Mouse (Mus musculus) neural tube, embryonic 14.5 days (tissue): ENCODE data around the gene Tmem247. TPM values are rescaled to one million over a fixed set of nuclear protein-coding genes. Genes with fewer than 3 reads are reported as not detected.
A peak's percentile ranks its signal among the peaks of the same experiment; 100 is the strongest.

ENCODE experiments used
- ATAC-seq: fragments of 200-750 bp; cut with Nextera tagmentation; 2 replicates; pipeline ENCODE4 v1.8.0; 2017; ENCODE audit warnings: low read depth, mild to moderate bottlenecking, moderate TSS enrichment, moderate library complexity
- H3K27ac ChIP-seq: fragments of 300-500 bp; sonication (generic); 2 replicates; pipeline ENCODE4 v1.5.1; 2014; ENCODE audit warnings: low read depth, mild to moderate bottlenecking, control low read depth, low read length, moderate library complexity, mixed read lengths
- H3K27me3 ChIP-seq: fragments of 300-500 bp; sonication (generic); 2 replicates; pipeline ENCODE4 v1.6.1; 2014; ENCODE audit warnings: low read length; ENCODE audit not compliant: control insufficient read depth, insufficient read depth
- H3K36me3 ChIP-seq: fragments of 300-500 bp; sonication (generic); 2 replicates; pipeline ENCODE4 v1.6.1; 2014; ENCODE audit warnings: low read length, mixed read lengths; ENCODE audit not compliant: control insufficient read depth, insufficient read depth
- H3K4me1 ChIP-seq: fragments of 300-500 bp; sonication (generic); 2 replicates; pipeline ENCODE4 v1.6.1; 2014; ENCODE audit warnings: low read length; ENCODE audit not compliant: control insufficient read depth, insufficient read depth
- H3K4me2 ChIP-seq: fragments of 300-500 bp; sonication (generic); 2 replicates; pipeline ENCODE4 v1.6.1; 2014; ENCODE audit warnings: mild to moderate bottlenecking, low read depth, low read length, control low read depth
- H3K4me3 ChIP-seq: fragments of 300-500 bp; sonication (generic); 2 replicates; pipeline ENCODE4 v1.5.1; 2014; ENCODE audit warnings: low read depth, low read length, control low read depth, mixed read lengths
- H3K9ac ChIP-seq: fragments of 300-500 bp; sonication (generic); replicated peaks from 2 replicates; pipeline ENCODE4 v1.6.1; 2014; ENCODE audit warnings: low read depth, mild to moderate bottlenecking, control low read depth, low read length, mixed read lengths
- H3K9me3 ChIP-seq: fragments of 300-500 bp; sonication (generic); 2 replicates; pipeline ENCODE4 v1.6.1; 2016; ENCODE audit warnings: low read length; ENCODE audit not compliant: control insufficient read depth
- WGBS: fragments of 180-500 bp; shearing (Covaris S2); extraction: QIAGEN DNeasy Blood & Tissue Kit; methylation state at CpG from one replicate; pipeline ENCODE4 v1.1.7; 2014; 5-methylcytosine and 5-hydroxymethylcytosine counted together
- polyA plus RNA-seq: library from polyadenylated mRNA; unstranded; fragments of >200 nt; fragmentation: Nextera tagmentation; extraction: Ambion mirVana; gene quantifications from 2 replicates; pipeline ENCODE4 v1.2.1, GENCODE M21; 2014

The Tmem247 gene
- polyA plus RNA-seq, 1 experiment from 2014 or later = not detected

DNA sequence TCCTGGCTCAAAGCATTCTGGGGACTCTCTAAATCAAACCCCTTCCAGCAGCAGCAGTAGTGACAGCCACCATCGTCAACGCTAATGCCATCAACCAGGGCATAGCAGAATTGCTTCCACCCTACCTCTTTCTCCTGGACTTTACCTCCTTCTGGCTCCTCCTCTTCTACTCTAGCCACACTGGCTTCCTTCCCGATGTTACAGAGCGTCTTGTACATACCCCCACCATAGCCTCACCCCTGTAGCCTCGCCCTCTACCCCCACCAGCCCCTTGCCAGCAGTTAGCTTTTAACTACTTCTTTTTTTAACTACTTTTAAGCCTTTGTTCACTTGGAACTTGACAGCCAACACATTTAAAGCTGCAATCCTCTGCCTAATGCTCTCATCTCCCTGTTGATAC is 17.3 kb upstream of the Tmem247 start:
- no peaks in the 10 kb centered on the region for H3K36me3 ChIP-seq
- no peak overlapping the region for H3K4me3 ChIP-seq
- no peak overlapping the region for H3K9ac ChIP-seq
- peaks cover 9% of the 10 kb centered on the region; the same call in 1 of the 2 replicates for H3K4me1 ChIP-seq
- no peak overlapping the region for H3K4me2 ChIP-seq
- WGBS = 85% methylated on average over 5 of the region's 5 CpGs
- ATAC-seq = no peak
- no peaks in the 10 kb centered on the region for H3K9me3 ChIP-seq
- H3K27ac ChIP-seq = no peak overlapping the region
- no peaks in the 10 kb centered on the region for H3K27me3 ChIP-seq

DNA sequence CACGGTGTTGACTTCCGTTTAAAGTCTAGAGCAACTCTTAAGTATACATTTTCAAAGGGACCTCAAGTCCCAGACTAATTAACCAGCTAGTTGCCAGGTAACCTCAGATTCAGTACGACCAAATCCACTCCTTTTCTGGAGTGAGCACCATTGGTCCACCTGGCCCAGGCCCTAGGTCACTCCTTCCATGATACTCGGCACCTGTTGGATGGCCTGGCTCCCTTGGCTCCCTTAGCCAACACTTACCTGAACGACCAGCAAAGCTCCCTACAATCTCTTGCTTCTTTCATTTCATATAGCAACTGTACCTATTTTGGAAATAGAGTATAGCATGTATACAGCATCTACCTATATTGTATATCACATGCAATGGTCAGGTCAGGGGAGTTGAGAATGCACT is 16.6 kb upstream of the Tmem247 start:
- Histone ChIP-seq H3K4me3 (no peak overlapping the region), H3K27ac (no peak overlapping the region), H3K27me3 (no peaks in the 10 kb centered on the region), H3K4me1 (peaks cover 11% of the 10 kb centered on the region; the same call in 1 of the 2 replicates), H3K9ac (no peak overlapping the region), H3K9me3 (no peaks in the 10 kb centered on the region), H3K36me3 (no peaks in the 10 kb centered on the region), H3K4me2 (no peak overlapping the region)
- no peak for ATAC-seq
- WGBS = 86% methylated on average over 5 of the region's 5 CpGs

DNA sequence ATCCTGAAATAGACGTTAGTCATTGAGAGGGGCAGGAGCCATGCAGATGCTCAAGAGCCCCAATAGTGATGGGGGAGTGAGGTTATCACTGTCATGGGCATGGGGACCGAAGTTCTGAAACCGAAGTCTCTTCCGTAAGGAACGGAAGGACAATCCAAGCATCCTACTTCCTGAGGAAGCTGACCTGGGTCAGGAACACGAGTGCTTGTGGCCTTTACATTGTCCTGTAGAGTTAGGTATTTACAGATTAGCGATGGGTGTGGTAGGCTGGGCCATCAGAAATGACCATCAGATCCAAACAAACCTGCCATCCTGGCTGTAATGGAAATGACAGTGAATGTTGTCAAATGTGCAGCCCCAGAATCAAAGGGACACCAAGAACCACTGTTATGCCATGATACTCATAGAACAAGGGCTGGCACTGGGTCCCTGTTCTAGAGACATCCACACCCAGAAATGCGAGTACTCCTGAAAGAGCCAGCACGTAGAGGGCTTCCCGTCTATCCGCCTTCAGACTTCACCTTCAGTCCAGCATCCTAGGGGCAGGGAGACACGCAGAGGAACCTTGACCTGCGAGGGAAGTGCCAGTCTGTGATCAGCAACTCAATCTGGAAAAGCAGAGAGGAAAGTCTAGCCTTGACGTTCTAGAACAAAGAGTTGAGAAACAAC is 14.6 kb upstream of the Tmem247 start:
- Histone ChIP-seq H3K27ac (no peak overlapping the region), H3K4me2 (no peak overlapping the region), H3K36me3 (no peaks in the 10 kb centered on the region), H3K27me3 (no peaks in the 10 kb centered on the region), H3K4me1 (peaks cover 11% of the 10 kb centered on the region; the same call in 1 of the 2 replicates), H3K9ac (no peak overlapping the region), H3K9me3 (no peaks in the 10 kb centered on the region), H3K4me3 (no peak overlapping the region)
- no peak for ATAC-seq
- 96% methylated on average over 14 of the region's 14 CpGs for WGBS

DNA sequence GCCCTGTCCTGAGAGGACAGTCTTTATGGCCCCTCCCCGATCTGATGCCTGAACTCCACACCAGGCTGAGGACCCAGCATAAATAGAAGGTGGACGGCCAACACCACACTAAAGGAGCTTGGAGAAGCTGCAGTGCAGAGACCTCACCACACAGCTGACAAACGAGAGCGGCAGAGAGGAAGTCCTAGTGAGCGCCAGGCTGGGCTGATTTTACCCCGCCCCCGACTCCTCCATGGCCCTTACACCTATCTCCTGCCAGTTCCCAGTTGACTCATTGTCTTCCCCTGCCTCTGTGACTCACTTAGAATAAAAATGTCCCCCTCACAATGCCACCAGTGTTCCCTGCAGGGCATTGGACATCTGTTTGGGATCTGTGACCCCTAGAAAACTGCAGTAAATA is 13.6 kb upstream of the Tmem247 start:
- Histone ChIP-seq H3K4me2 (no peak overlapping the region), H3K27me3 (no peaks in the 10 kb centered on the region), H3K4me1 (peaks cover 11% of the 10 kb centered on the region; the same call in 1 of the 2 replicates), H3K27ac (no peak overlapping the region), H3K4me3 (no peak overlapping the region), H3K9ac (no peak overlapping the region), H3K9me3 (no peaks in the 10 kb centered on the region), H3K36me3 (no peaks in the 10 kb centered on the region)
- no peak for ATAC-seq
- WGBS = 29% methylated on average over 7 of the region's 7 CpGs

DNA sequence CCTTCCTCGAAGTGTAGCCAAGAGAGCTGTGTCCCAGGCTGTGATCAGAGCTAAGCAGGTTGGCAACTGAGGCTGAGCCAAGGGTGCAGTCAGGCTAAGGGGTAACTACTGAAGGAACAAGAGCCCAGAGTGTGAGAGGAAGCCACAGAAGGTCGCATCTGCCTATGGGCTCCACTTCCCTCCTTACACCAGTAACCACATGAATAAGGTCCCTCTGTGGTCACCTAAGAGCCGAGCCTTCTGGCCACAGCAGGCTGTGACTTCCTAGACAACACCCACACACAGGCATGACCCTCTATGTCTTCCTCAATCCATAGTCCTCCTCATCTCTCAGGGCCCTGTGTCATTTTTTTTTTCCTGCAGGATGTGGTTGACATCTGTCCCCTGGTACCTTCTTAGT is 12.9 kb upstream of the Tmem247 start:
- no peak overlapping the region for H3K9ac ChIP-seq
- no peaks in the 10 kb centered on the region for H3K36me3 ChIP-seq
- no peak overlapping the region for H3K4me2 ChIP-seq
- no peak overlapping the region for H3K27ac ChIP-seq
- no peaks in the 10 kb centered on the region for H3K9me3 ChIP-seq
- H3K4me3 ChIP-seq = no peak overlapping the region
- WGBS = 62% methylated on average over 3 of the region's 3 CpGs
- no peak for ATAC-seq
- no peaks in the 10 kb centered on the region for H3K27me3 ChIP-seq
- H3K4me1 ChIP-seq = peaks cover 11% of the 10 kb centered on the region; the same call in 1 of the 2 replicates

DNA sequence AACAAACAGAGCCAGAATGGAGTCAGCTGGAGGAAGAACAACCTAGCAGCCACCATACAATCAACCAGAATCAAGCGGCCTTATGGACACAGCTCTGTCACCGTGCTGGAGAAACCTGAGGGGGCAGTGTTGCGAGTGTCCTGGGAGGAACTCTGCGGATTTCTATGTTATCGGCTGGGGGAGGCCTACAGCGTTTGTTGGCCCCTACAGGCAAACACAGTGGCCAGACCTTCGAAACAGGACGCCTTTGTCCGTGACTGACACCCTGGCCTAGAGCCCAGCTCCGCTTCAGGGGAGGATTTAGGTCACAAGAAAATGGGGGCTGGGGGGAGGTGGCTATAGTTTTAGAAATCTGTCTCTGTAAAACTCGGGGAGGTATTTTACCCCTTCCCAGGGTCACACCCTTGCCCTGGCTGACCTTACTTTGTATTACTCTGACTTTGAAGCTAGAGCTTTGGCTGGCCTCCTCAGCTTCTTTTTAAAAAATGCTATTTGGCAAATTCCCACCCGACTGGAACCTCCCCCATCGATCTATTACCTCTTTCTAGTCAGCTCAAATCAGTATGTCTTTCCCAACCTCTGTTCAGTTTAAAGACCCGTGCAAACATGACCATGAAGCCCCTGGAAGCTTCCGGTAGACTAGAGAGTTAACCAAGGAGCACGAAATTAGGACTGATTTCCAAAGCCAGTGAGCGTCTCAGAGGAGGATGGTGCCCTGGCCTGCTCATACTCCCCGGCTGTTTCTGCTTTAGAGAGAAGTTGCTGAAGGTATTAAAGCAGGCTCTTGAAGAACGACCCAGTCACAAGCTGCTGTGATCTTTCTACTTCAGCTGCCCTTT is 11.6 kb upstream of the Tmem247 start:
- ATAC-seq = peak; percentile 64
- WGBS = 9% methylated on average over 19 of the region's 19 CpGs
- H3K9ac ChIP-seq = no peak overlapping the region
- H3K27ac ChIP-seq = peak overlapping the region; percentile 6; the same call in 1 of the 2 replicates
- no peaks in the 10 kb centered on the region for H3K9me3 ChIP-seq
- H3K27me3 ChIP-seq = no peaks in the 10 kb centered on the region
- peaks cover 11% of the 10 kb centered on the region; the same call in 1 of the 2 replicates for H3K4me1 ChIP-seq
- H3K36me3 ChIP-seq = no peaks in the 10 kb centered on the region
- H3K4me3 ChIP-seq = no peak overlapping the region
- peak overlapping the region; percentile 6; the same call in 1 of the 2 replicates for H3K4me2 ChIP-seq

DNA sequence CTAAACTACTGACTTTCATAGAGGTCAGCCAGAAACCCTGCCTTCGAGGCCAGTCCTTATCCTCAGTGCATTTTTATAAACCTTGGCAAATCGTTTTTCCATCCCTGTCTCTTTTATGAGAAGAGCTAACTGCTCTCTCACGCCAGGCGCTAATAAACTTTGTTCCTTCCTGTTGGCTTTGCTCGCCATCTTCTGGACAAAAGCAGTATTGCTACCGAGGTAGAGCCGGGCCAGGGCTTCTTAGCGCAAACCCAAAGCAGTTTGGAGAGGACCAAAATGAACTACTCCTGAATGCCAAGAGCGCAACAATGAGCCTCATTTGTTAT is 11.0 kb upstream of the Tmem247 start:
- Histone ChIP-seq H3K9ac (no peak overlapping the region), H3K4me3 (no peak overlapping the region), H3K27ac (peak overlapping the region; percentile 6; the same call in 1 of the 2 replicates), H3K4me1 (peaks cover 11% of the 10 kb centered on the region; the same call in 1 of the 2 replicates), H3K36me3 (no peaks in the 10 kb centered on the region), H3K4me2 (peak overlapping the region; percentile 6; the same call in 1 of the 2 replicates), H3K9me3 (no peaks in the 10 kb centered on the region), H3K27me3 (no peaks in the 10 kb centered on the region)
- 3% methylated on average over 9 of the region's 9 CpGs for WGBS
- peak; percentile 47 for ATAC-seq

DNA sequence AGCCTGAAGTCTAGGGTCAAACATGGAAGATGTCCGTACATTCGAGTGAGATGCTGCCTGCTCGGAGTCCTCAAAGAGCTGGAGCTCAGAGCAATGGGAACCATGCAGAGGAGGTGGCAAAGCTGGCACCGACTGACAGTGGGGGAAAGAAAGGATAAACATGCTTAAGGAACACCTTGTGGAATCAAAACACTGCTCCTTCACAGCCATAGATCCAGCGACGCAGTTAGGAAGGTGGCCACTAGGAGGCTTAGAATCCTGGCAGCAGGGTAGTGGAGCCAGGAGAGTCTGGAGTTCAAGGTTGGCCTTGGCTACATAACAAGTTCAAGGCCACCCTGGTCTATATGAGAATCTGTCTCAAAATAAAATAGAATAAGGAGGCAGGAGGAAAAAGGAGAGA is 10.5 kb upstream of the Tmem247 start:
- no peak for ATAC-seq
- Histone ChIP-seq H3K9me3 (no peaks in the 10 kb centered on the region), H3K4me3 (no peak overlapping the region), H3K36me3 (no peaks in the 10 kb centered on the region), H3K4me2 (no peak overlapping the region), H3K27me3 (no peaks in the 10 kb centered on the region), H3K27ac (no peak overlapping the region), H3K9ac (no peak overlapping the region), H3K4me1 (peaks cover 11% of the 10 kb centered on the region; the same call in 1 of the 2 replicates)
- WGBS = 35% methylated on average over 6 of the region's 6 CpGs

DNA sequence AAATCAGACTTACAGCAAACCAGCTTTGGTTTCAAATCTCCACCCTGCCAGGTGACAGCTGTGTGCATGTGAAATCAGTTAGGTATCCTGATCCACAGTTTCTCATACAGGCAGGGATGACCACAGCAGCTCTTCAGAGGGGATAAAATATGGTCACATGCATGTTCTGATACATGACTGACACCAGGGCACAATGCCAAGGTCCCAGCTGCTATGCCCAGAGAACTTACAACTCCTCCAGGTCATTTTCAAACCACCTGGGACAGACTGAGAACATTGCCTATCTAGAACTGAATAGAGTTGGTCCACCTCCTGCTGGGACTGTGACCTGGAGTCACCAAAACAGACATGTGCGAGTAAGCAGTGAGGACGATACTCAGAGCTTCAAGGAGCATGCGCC is 10.1 kb upstream of the Tmem247 start:
- no peaks in the 10 kb centered on the region for H3K36me3 ChIP-seq
- WGBS = 75% methylated on average over 3 of the region's 3 CpGs
- no peaks in the 10 kb centered on the region for H3K27me3 ChIP-seq
- no peak for ATAC-seq
- H3K27ac ChIP-seq = no peak overlapping the region
- no peak overlapping the region for H3K4me2 ChIP-seq
- H3K9me3 ChIP-seq = no peaks in the 10 kb centered on the region
- peaks cover 11% of the 10 kb centered on the region; the same call in 1 of the 2 replicates for H3K4me1 ChIP-seq
- H3K4me3 ChIP-seq = no peak overlapping the region
- no peak overlapping the region for H3K9ac ChIP-seq
